Mouse (Mus musculus) limb, embryonic 11.5 days (tissue): ENCODE results near the gene Xcl1. TPM values are rescaled to one million over a fixed set of nuclear protein-coding genes. Genes with fewer than 3 reads are reported as not detected.

ENCODE experiments used
- ATAC-seq: fragments of 200-750 bp; cut with Nextera tagmentation; 2 replicates; pipeline ENCODE4 v1.8.0; 2017; ENCODE audit warnings: low read depth; ENCODE audit not compliant: insufficient number of reproducible peaks, low FRiP score, low TSS enrichment
- DNase-seq: peaks from one replicate; pipeline ENCODE4 v3.0.0-alpha.2; 2015; ENCODE audit warnings: low spot score
- H3K27ac ChIP-seq: fragments of 300-500 bp; sonication (generic); replicated peaks from 2 replicates; pipeline ENCODE4 v1.5.1; 2014; ENCODE audit warnings: low read depth, mild to moderate bottlenecking, low read length
- H3K27me3 ChIP-seq: fragments of 300-500 bp; sonication (generic); 2 replicates; pipeline ENCODE4 v1.6.1; 2014; ENCODE audit warnings: mild to moderate bottlenecking, low read length, mixed read lengths; ENCODE audit not compliant: control insufficient read depth, insufficient read depth
- H3K36me3 ChIP-seq: fragments of 300-500 bp; sonication (generic); 2 replicates; pipeline ENCODE4 v1.6.1; 2014; ENCODE audit warnings: mild to moderate bottlenecking, low read length, moderate library complexity, mixed read lengths; ENCODE audit not compliant: control insufficient read depth, insufficient read depth
- H3K4me1 ChIP-seq: fragments of 300-500 bp; sonication (generic); 2 replicates; pipeline ENCODE4 v1.6.1; 2014; ENCODE audit warnings: low read length, mixed read lengths; ENCODE audit not compliant: control insufficient read depth, insufficient read depth
- H3K4me2 ChIP-seq: fragments of 300-500 bp; sonication (generic); 2 replicates; pipeline ENCODE4 v1.6.1; 2014; ENCODE audit warnings: low read depth, mild to moderate bottlenecking, moderate library complexity; ENCODE audit not compliant: severe bottlenecking
- H3K4me3 ChIP-seq: fragments of 300-500 bp; sonication (generic); 2 replicates; pipeline ENCODE4 v1.5.1; 2014; ENCODE audit warnings: low read depth, low read length
- H3K9ac ChIP-seq: fragments of 300-500 bp; sonication (generic); 2 replicates; pipeline ENCODE4 v1.6.1; 2014; ENCODE audit warnings: mild to moderate bottlenecking, low read length
- H3K9me3 ChIP-seq: fragments of 300-500 bp; sonication (generic); 2 replicates; pipeline ENCODE4 v1.6.1; 2016; ENCODE audit warnings: low read length; ENCODE audit not compliant: control insufficient read depth
- WGBS: fragments of 180-500 bp; shearing (Covaris S2); extraction: QIAGEN DNeasy Blood & Tissue Kit; methylation state at CpG from one replicate; pipeline ENCODE4 v1.1.7; 2014; 5-methylcytosine and 5-hydroxymethylcytosine counted together
- polyA plus RNA-seq: library from polyadenylated mRNA; unstranded; fragments of >200 nt; fragmentation: Nextera tagmentation; extraction: Ambion mirVana; gene quantifications from 2 replicates; pipeline ENCODE4 v1.2.1, GENCODE M21; 2014

Gene Xcl1
- polyA plus RNA-seq, 1 experiment from 2014 or later, result not detected

GRCm38 (mm10) chr1:164933441-164934188 lies 1.7 kb downstream of the Xcl1 start:
- no peak overlapping the region for H3K4me3 ChIP-seq

GRCm38 (mm10) chr1:164931135-164931534 lies 4.2 kb downstream of the Xcl1 start:
- DNase-seq (no peak), ATAC-seq (no peak)
- Histone ChIP-seq H3K27ac (no peak overlapping the region), H3K36me3 (no peaks in the 10 kb centered on the region), H3K4me3 (no peak overlapping the region), H3K4me2 (no peak overlapping the region), H3K27me3 (no peaks in the 10 kb centered on the region), H3K9ac (no peak overlapping the region), H3K4me1 (no peaks in the 10 kb centered on the region), H3K9me3 (no peaks in the 10 kb centered on the region)
- WGBS, result 91% methylated on average over 7 of the region's 7 CpGs

More at GRCm38 (mm10) chr1:164933441-164934188, 1.7 kb downstream of the Xcl1 start:
- DNase-seq (no peak), ATAC-seq (no peak)
- Histone ChIP-seq H3K9ac (no peak overlapping the region), H3K27ac (no peak overlapping the region), H3K9me3 (no peaks in the 10 kb centered on the region), H3K27me3 (no peaks in the 10 kb centered on the region), H3K4me2 (no peak overlapping the region), H3K4me1 (no peaks in the 10 kb centered on the region), H3K36me3 (no peaks in the 10 kb centered on the region)
- WGBS, result 90% methylated on average over 10 of the region's 10 CpGs

- Histone ChIP-seq H3K4me2 (no peak overlapping the region), H3K4me3 (no peak overlapping the region), H3K27me3 (no peaks in the 10 kb centered on the region), H3K36me3 (no peaks in the 10 kb centered on the region), H3K27ac (no peak overlapping the region), H3K9ac (no peak overlapping the region), H3K9me3 (no peaks in the 10 kb centered on the region), H3K4me1 (no peaks in the 10 kb centered on the region)
- no peak for DNase-seq
- WGBS, result 37% methylated on average over 3 of the region's 3 CpGs
- no peak for ATAC-seq
Measured at GRCm38 (mm10) chr1:164930006-164930405, 5.3 kb downstream of the Xcl1 start.

- Histone ChIP-seq H3K4me2 (no peak overlapping the region), H3K36me3 (no peaks in the 10 kb centered on the region), H3K9ac (no peak overlapping the region), H3K27ac (no peak overlapping the region), H3K4me1 (no peaks in the 10 kb centered on the region), H3K4me3 (no peak overlapping the region), H3K9me3 (no peaks in the 10 kb centered on the region), H3K27me3 (no peaks in the 10 kb centered on the region)
- 87% methylated on average over 3 of the region's 3 CpGs for whole genome bisulfite sequencing
- no peak for ATAC-seq
- DNase-seq, result no peak
Measured at GRCm38 (mm10) chr1:164926534-164927160, 8.7 kb downstream of the Xcl1 start.

- H3K27ac ChIP-seq, result no peak overlapping the region
- DNase-seq, result peak; percentile 51
- H3K9ac ChIP-seq, result no peak overlapping the region
- ATAC-seq, result 0 out of 2 replicates have a peak, but pooled peaks have one; percentile 22
- 45% methylated on average over 4 of the region's 4 CpGs for WGBS
- H3K36me3 ChIP-seq, result no peaks in the 10 kb centered on the region
- no peak overlapping the region for H3K4me2 ChIP-seq
- H3K4me1 ChIP-seq, result no peaks in the 10 kb centered on the region
- no peaks in the 10 kb centered on the region for H3K27me3 ChIP-seq
- no peaks in the 10 kb centered on the region for H3K9me3 ChIP-seq
- no peak overlapping the region for H3K4me3 ChIP-seq
Measured at GRCm38 (mm10) chr1:164905047-164905446, 30.3 kb downstream of the Xcl1 start.

- Histone ChIP-seq H3K9ac (no peak overlapping the region), H3K27ac (no peak overlapping the region), H3K4me3 (no peak overlapping the region), H3K4me1 (no peaks in the 10 kb centered on the region), H3K4me2 (no peak overlapping the region), H3K36me3 (no peaks in the 10 kb centered on the region), H3K27me3 (no peaks in the 10 kb centered on the region), H3K9me3 (no peaks in the 10 kb centered on the region)
- no peak for DNase-seq
- no peak for ATAC-seq
- WGBS, result 77% methylated on average over 6 of the region's 6 CpGs
Measured at GRCm38 (mm10) chr1:164900696-164901095, 34.6 kb downstream of the Xcl1 start.

- 85% methylated on average over 2 of the region's 2 CpGs for WGBS
- Histone ChIP-seq H3K27me3 (no peaks in the 10 kb centered on the region), H3K4me3 (no peak overlapping the region)
Measured at GRCm38 (mm10) chr1:164900226-164900625, 35.1 kb downstream of the Xcl1 start.

GRCm38 (mm10) chr1:164899506-164899905 lies 35.8 kb downstream of the Xcl1 start:
- Histone ChIP-seq H3K9ac (no peak overlapping the region; the same call in 1 of the 2 replicates), H3K4me1 (no peaks in the 10 kb centered on the region), H3K4me2 (peak overlapping the region; percentile 81), H3K4me3 (peak overlapping the region; percentile 46), H3K36me3 (no peaks in the 10 kb centered on the region), H3K27me3 (no peaks in the 10 kb centered on the region), H3K9me3 (no peaks in the 10 kb centered on the region), H3K27ac (no peak overlapping the region)
- ATAC-seq, result no peak; the same call in 1 of the 2 replicates
- no peak for DNase-seq
- WGBS, result 29% methylated on average over 7 of the region's 7 CpGs

More at GRCm38 (mm10) chr1:164900226-164900625, 35.1 kb downstream of the Xcl1 start:
- no peaks in the 10 kb centered on the region for H3K36me3 ChIP-seq
- no peak overlapping the region for H3K9ac ChIP-seq
- H3K27ac ChIP-seq, result no peak overlapping the region
- ATAC-seq (no peak), DNase-seq (no peak)
- H3K4me2 ChIP-seq, result no peak overlapping the region
- H3K9me3 ChIP-seq, result no peaks in the 10 kb centered on the region
- no peaks in the 10 kb centered on the region for H3K4me1 ChIP-seq
